Mouse (Mus musculus) hindbrain, postnatal 0 days (tissue): ENCODE results near the gene Mier3. TPM values are rescaled to one million over a fixed set of nuclear protein-coding genes. Genes with fewer than 3 reads are reported as not detected.
A peak's percentile ranks its signal among the peaks of the same experiment; 100 is the strongest.
"Not testable (repeated sequence)": the region's sequence is repeated elsewhere in the genome, so short reads cannot be mapped to it uniquely, and the experiment has no call there.

Experiments used
- ATAC-seq: fragments of 200-750 bp; cut with Nextera tagmentation; 2 replicates; pipeline ENCODE4 v1.8.0; 2017; ENCODE audit warnings: mild to moderate bottlenecking, moderate TSS enrichment, moderate library complexity
- DNase-seq: peaks from one replicate; pipeline ENCODE4 v3.0.0-alpha.2; 2015; ENCODE audit warnings: low spot score
- H3K27ac ChIP-seq: fragments of 300-500 bp; sonication (generic); 2 replicates; pipeline ENCODE4 v1.5.1; 2014; ENCODE audit warnings: mild to moderate bottlenecking
- H3K27me3 ChIP-seq: fragments of 300-500 bp; sonication (generic); 2 replicates; pipeline ENCODE4 v1.6.1; 2014; ENCODE audit warnings: low read length, mixed read lengths; ENCODE audit not compliant: insufficient read depth
- H3K36me3 ChIP-seq: fragments of 300-500 bp; sonication (generic); 2 replicates; pipeline ENCODE4 v1.6.1; 2014; ENCODE audit warnings: low read length, mixed read lengths; ENCODE audit not compliant: insufficient read depth
- H3K4me1 ChIP-seq: fragments of 300-500 bp; sonication (generic); 2 replicates; pipeline ENCODE4 v1.6.1; 2014; ENCODE audit warnings: antibody characterized with exemption, low read length, mixed read lengths; ENCODE audit not compliant: insufficient read depth
- H3K4me2 ChIP-seq: fragments of 300-500 bp; sonication (generic); 2 replicates; pipeline ENCODE4 v1.6.1; 2014; ENCODE audit warnings: low read depth, mild to moderate bottlenecking, low read length, moderate library complexity, mixed read lengths
- H3K4me3 ChIP-seq: fragments of 300-500 bp; sonication (generic); 2 replicates; pipeline ENCODE4 v1.5.1; 2014; ENCODE audit warnings: low read length
- H3K9ac ChIP-seq: fragments of 300-500 bp; sonication (generic); replicated peaks from 2 replicates; pipeline ENCODE4 v1.6.1; 2014; ENCODE audit warnings: mild to moderate bottlenecking, low read length, moderate library complexity, mixed read lengths
- H3K9me3 ChIP-seq: fragments of 300-500 bp; sonication (generic); 2 replicates; pipeline ENCODE4 v1.6.1; 2016; ENCODE audit warnings: low read length, mixed read lengths
- CTCF ChIP-seq: IDR thresholded peaks from 2 replicates; pipeline ENCODE4 v1.5.1; 2016; ENCODE audit warnings: antibody characterized with exemption, control low read depth, low read depth
- WGBS: fragments of 180-500 bp; shearing (Covaris S2); extraction: QIAGEN DNeasy Blood & Tissue Kit; methylation state at CpG from one replicate; pipeline ENCODE4 v1.1.7; 2014; 5-methylcytosine and 5-hydroxymethylcytosine counted together
- polyA plus RNA-seq: library from polyadenylated mRNA; unstranded; fragments of >200 nt; fragmentation: Nextera tagmentation; extraction: Ambion mirVana; gene quantifications from 2 replicates; pipeline ENCODE4 v1.2.1, GENCODE M21; 2015
- total RNA-seq: library from RNA; depleted of rRNA; stranded (reverse); fragments of >200 nt; gene quantifications from 2 replicates; pipeline ENCODE4 v1.2.3, GENCODE M21; 2014

The Mier3 gene
- total and polyA plus RNA-seq, 2 experiments from 2014 or later, result 14.1 to 32.6 TPM

DNA sequence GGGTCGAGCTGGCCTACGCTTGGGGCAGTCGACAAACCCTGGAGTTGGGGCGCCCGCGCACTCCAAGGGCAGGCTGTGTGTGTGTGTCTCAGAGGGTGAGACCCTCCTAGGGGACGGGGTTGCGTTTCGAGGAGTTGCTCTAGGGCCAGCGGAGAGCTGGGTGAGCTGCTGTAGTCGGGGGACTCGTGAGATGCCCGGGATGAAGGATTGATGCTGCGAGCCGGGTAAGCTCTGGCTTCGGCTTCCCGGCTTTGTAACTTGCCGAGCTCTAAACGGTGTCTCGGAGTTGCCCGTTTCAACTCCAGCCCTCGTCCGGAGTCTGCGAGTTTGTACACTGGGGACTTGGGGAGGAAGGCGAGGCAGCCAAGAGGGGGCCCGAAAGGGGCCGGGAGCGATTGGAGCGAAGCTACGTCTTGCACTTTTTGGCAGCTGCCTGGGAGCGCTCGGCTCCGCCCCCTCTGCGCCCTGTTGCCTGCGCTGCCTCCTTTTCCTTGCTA, 6.6 kb downstream of the Mier3 start:
- H3K9ac ChIP-seq, result peak overlapping the region; percentile 95
- peaks cover 7% of the 10 kb centered on the region; the same call in 1 of the 2 replicates for H3K36me3 ChIP-seq
- DNase-seq, result peak; percentile 84
- peak; percentile 68 for ATAC-seq
- no peak for TF ChIP-seq CTCF
- no peaks in the 10 kb centered on the region for H3K4me1 ChIP-seq
- H3K27me3 ChIP-seq, result no peaks in the 10 kb centered on the region
- peak overlapping the region; percentile 68 for H3K4me3 ChIP-seq
- H3K9me3 ChIP-seq, result no peaks in the 10 kb centered on the region
- H3K4me2 ChIP-seq, result peak overlapping the region; percentile 93
- under 1% methylated on average over 35 of the region's 35 CpGs for WGBS
- H3K27ac ChIP-seq, result peak overlapping the region; percentile 97

DNA sequence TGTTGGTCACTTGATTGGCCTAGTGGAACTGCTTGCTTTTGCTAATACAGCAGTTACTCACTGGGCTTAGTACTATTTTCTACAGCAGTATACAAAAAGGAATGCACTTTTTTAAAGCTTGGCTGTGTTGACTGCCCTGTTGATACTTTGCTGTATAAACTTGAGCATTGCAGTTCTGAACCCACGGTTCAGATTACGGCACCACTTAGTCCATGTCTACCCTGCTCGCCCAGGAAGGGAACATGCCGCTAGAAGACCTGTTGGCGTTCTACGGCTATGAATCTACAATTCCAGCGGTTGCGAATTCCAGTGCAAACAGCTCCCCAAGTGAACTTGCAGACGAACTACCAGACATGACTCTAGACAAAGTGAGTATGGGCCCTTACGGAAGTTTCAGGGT, 22.6 kb downstream of the Mier3 start:
- H3K4me2 ChIP-seq, result no peak overlapping the region
- ATAC-seq, result no peak
- H3K27ac ChIP-seq, result no peak overlapping the region
- no peak overlapping the region for H3K9ac ChIP-seq
- no peaks in the 10 kb centered on the region for H3K4me1 ChIP-seq
- peaks cover 30% of the 10 kb centered on the region for H3K36me3 ChIP-seq
- H3K4me3 ChIP-seq, result no peak overlapping the region
- TF ChIP-seq CTCF, result no peak
- no peak for DNase-seq
- no peaks in the 10 kb centered on the region for H3K9me3 ChIP-seq
- 96% methylated on average over 10 of the region's 10 CpGs for WGBS
- H3K27me3 ChIP-seq, result no peaks in the 10 kb centered on the region

GRCm38 (mm10) chr13:111703952-111704351, 23.2 kb downstream of the Mier3 start:
- not testable (repeated sequence) for H3K9me3 ChIP-seq, DNase-seq, H3K9ac ChIP-seq, H3K27ac ChIP-seq, ATAC-seq, H3K27me3 ChIP-seq, H3K4me2 ChIP-seq, H3K4me3 ChIP-seq, H3K4me1 ChIP-seq
- WGBS, result 89% methylated on average over 4 of the region's 4 CpGs
- peaks cover 36% of the 10 kb centered on the region for H3K36me3 ChIP-seq

DNA sequence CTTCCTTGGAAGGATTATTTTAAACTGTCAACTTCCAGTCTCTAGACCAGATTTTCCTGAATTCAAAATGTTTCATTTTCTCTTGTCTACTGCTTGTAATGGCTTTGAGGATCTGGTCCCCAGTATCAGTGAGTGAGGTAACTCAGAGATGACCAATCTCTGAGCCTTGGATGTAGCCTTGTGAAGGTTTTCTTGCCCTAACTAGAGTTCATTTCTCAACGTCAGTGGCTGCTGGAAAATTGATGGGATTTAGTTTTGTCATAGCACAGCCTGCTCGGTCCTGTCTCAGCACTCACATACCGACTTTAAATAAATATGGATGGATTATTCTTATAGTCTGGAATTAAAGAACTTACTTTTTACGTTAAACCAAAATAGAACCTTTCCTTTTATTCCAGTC, 29.8 kb downstream of the Mier3 start:
- WGBS, result 89% methylated on average over 4 of the region's 4 CpGs

DNA sequence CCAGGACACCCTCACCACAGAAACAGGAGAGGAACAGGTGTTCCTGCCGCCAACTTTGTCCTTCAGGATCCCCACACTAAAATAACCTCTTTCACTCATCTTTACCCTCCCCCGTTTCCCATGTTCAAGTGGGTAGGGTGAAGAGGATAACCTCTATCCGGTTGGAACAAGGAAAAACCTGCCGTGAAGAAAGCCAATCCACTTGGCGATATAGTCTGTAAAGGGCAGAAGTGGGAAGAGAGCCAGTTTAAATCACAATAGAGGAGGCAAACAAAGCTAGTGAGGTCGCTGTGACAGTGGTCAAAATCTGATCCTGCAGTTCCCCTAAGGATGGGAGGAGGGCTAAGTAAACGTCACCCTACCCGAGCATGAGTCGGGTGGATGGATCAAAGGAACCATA, 38.9 kb downstream of the Mier3 start:
- DNase-seq, result no peak
- Histone ChIP-seq H3K27me3 (no peaks in the 10 kb centered on the region), H3K9ac (no peak overlapping the region), H3K4me3 (no peak overlapping the region), H3K4me1 (no peaks in the 10 kb centered on the region), H3K27ac (no peak overlapping the region), H3K9me3 (no peaks in the 10 kb centered on the region), H3K4me2 (no peak overlapping the region), H3K36me3 (peaks cover 10% of the 10 kb centered on the region)
- TF ChIP-seq CTCF, result no peak
- ATAC-seq, result no peak
- 62% methylated on average over 9 of the region's 9 CpGs for WGBS

More for the DNA sequence above, 29.8 kb downstream of the Mier3 start:
- H3K4me2 ChIP-seq, result no peak overlapping the region
- no peak for TF ChIP-seq CTCF
- H3K4me3 ChIP-seq, result no peak overlapping the region
- no peaks in the 10 kb centered on the region for H3K27me3 ChIP-seq
- peaks cover 92% of the 10 kb centered on the region for H3K36me3 ChIP-seq
- no peaks in the 10 kb centered on the region for H3K4me1 ChIP-seq
- DNase-seq (no peak), ATAC-seq (no peak)
- H3K27ac ChIP-seq, result no peak overlapping the region
- no peaks in the 10 kb centered on the region for H3K9me3 ChIP-seq
- no peak overlapping the region for H3K9ac ChIP-seq

DNA sequence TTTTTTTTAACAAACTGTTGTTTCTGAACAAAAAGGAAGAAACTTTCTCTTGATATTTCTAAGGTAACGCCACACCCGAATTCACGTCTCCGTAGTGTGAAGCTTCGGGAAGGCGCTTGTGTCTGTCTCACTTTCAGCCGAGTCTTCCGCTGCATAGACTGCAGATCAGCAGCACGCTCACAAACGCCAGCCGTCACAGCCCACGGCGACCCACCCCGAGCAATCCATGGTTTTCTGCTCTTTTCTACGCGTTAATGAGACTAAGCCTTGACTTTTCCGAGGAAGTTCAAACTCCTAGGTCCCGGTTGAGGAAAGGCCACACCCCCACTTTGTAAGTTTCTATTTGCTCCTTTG, 44.0 kb downstream of the Mier3 start:
- Histone ChIP-seq H3K9ac (peak overlapping the region; percentile 3; the same call in 1 of the 2 replicates), H3K27me3 (no peaks in the 10 kb centered on the region), H3K4me1 (no peaks in the 10 kb centered on the region), H3K9me3 (no peaks in the 10 kb centered on the region), H3K27ac (no peak overlapping the region), H3K4me3 (peak overlapping the region; percentile 64), H3K36me3 (no peaks in the 10 kb centered on the region), H3K4me2 (peak overlapping the region; percentile 92)
- TF ChIP-seq CTCF, result no peak
- DNase-seq (no peak), ATAC-seq (no peak)
- under 1% methylated on average over 18 of the region's 18 CpGs for WGBS

DNA sequence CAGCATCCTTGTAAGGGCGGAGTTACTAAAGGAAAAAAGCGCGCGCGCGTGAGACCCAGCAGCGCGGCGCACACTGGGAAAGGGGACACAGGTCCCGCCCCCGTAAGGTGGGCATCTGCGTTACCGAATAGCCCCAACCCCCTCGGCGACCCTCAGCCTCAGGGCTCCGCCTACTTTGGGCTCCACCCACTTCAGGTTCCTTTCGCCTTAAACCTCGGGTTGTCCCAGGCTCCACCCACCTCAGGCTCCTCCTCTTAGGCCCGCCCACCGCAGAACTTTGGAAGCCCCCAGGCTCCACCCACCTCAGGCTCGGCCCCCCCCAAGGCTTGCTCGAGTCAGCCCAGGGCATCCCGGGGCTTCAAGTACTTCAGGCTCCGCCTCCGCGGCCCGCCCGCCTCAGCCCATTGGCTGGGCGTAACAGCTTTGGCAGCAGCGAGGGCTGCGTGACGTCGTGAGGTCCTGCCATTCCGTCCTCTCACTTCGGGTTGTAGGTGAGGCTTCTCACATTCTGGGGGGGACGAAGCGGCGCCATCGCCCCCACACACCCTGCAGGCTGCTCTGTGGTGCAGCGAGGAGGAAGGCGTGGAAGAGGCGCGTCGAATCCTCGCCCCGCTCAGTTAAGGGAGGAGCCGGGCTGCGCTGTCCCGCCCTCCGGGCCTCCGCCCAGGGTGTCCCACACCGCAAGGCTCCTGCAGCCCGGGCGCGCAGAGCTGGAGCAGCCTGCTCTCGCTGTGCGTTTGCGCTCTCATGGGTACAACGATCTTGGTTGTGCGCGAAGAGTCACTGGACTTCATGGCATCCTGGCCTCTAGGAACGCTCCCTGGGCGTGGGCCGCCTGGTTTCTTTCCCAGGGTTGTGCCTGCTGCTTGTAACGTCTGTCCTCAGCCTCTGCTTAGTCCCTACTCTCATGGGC, 44.6 kb downstream of the Mier3 start:
- H3K9ac ChIP-seq, result peak overlapping the region; percentile 56
- H3K9me3 ChIP-seq, result no peaks in the 10 kb centered on the region
- H3K4me3 ChIP-seq, result peak overlapping the region; percentile 64
- H3K27me3 ChIP-seq, result no peaks in the 10 kb centered on the region
- DNase-seq (peak; percentile 98), ATAC-seq (peak; percentile 99)
- H3K27ac ChIP-seq, result peak overlapping the region; percentile 59
- TF ChIP-seq CTCF, result no peak
- WGBS, result 2% methylated on average over 65 of the region's 65 CpGs
- no peaks in the 10 kb centered on the region for H3K4me1 ChIP-seq
- peak overlapping the region; percentile 92 for H3K4me2 ChIP-seq
- H3K36me3 ChIP-seq, result no peaks in the 10 kb centered on the region
